16 mouse cellular contexts compared by ENCODE assay signal in the genomic region with DNA sequence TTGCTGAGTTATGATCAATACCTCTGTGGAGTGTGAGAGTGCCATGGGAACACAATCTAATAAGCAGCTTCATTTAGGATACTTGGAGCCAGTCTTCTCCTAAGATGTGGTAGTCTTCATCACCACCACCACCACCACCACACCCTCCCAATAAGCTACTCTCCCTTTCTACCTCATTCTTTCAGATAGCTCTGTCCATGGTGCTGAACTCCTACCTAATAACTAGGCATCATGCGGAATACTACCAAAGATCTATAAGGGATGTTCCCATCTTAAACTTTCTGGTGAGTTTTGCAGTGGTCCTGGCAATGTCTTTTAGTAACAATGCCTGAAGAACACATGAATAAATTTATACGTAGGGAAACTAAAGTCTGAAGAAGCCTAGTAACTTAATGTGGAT.
DNase-seq lines count a peak whose midpoint lies in the region; ATAC-seq lines count a peak whose summit lies in the region.
"Had no signal": no experiment of that assay in that cellular context is flagged by ENCODE, and none has a peak within 500 bp of the region (broad histone marks: within the 10 kb centered on the region; RNA-seq: fewer than 3 reads in every experiment).

No protein-coding gene starts in this region.

- no peaks in the 10 kb centered on the region for H3K9me3 ChIP-seq in hindbrain, embryonic 11.5 days (ENCODE audit: control insufficient read depth, low read length)
- no peaks in the 10 kb centered on the region for H3K9me3 ChIP-seq in hindbrain, embryonic 16.5 days (ENCODE audit: control insufficient read depth, low read length)
- H3K9me3 ChIP-seq in midbrain, embryonic 14.5 days (ENCODE audit: control insufficient read depth, low read length), result no peaks in the 10 kb centered on the region
- no peaks in the 10 kb centered on the region for H3K9me3 ChIP-seq in midbrain, embryonic 16.5 days (replicated peaks; ENCODE audit: control insufficient read depth, low read length, poor library complexity, severe bottlenecking)
- H3K9me3 ChIP-seq: forebrain, embryonic 10.5 days; midbrain, embryonic 12.5 days; neural tube, embryonic 12.5 days had no signal

- H3K36me3 ChIP-seq in hindbrain, embryonic 11.5 days (ENCODE audit: control insufficient read depth, insufficient read depth, low read length), result no peaks in the 10 kb centered on the region
- no peaks in the 10 kb centered on the region for H3K36me3 ChIP-seq in hindbrain, embryonic 16.5 days (ENCODE audit: control insufficient read depth, insufficient read depth, low read length)
- no peaks in the 10 kb centered on the region for H3K36me3 ChIP-seq in midbrain, embryonic 14.5 days (ENCODE audit: control insufficient read depth, insufficient read depth, low read length)
- H3K36me3 ChIP-seq in midbrain, embryonic 16.5 days (ENCODE audit: control insufficient read depth, insufficient read depth, low read length), result no peaks in the 10 kb centered on the region
- H3K36me3 ChIP-seq: forebrain, embryonic 10.5 days; midbrain, embryonic 12.5 days; neural tube, embryonic 12.5 days had no signal

- no peak overlapping the region for H3K9ac ChIP-seq in hindbrain, embryonic 11.5 days (ENCODE audit: low read depth, low read length)
- no peak overlapping the region for H3K9ac ChIP-seq in hindbrain, embryonic 16.5 days (ENCODE audit: low read depth, low read length)
- no peak overlapping the region for H3K9ac ChIP-seq in midbrain, embryonic 14.5 days (replicated peaks; ENCODE audit: low read length)
- H3K9ac ChIP-seq in midbrain, embryonic 16.5 days (ENCODE audit: low read depth, low read length), result no peak overlapping the region
- H3K9ac ChIP-seq: midbrain, embryonic 12.5 days; neural tube, embryonic 12.5 days had no signal

- 74% methylated on average over 2 of the region's 2 CpGs for WGBS in hindbrain, embryonic 11.5 days
- 73% methylated on average over 2 of the region's 2 CpGs for WGBS in hindbrain, embryonic 16.5 days
- 65% methylated on average over 2 of the region's 2 CpGs for WGBS in midbrain, embryonic 14.5 days
- WGBS in midbrain, embryonic 16.5 days, result 72% methylated on average over 2 of the region's 2 CpGs

- no peak overlapping the region for H3K27ac ChIP-seq in hindbrain, embryonic 11.5 days (ENCODE audit: low read depth, low read length)
- no peak overlapping the region for H3K27ac ChIP-seq in hindbrain, embryonic 16.5 days (ENCODE audit: low read depth, low read length)
- H3K27ac ChIP-seq in midbrain, embryonic 14.5 days (replicated peaks; ENCODE audit: low read depth, low read length), result no peak overlapping the region
- no peak overlapping the region for H3K27ac ChIP-seq in midbrain, embryonic 16.5 days (ENCODE audit: low read length)
- H3K27ac ChIP-seq: forebrain, embryonic 10.5 days; heart, adult 2 months; layer of hippocampus, adult 2 months; midbrain, embryonic 12.5 days; neural tube, embryonic 12.5 days had no signal

- peak; percentile 42 for DNase-seq in hindbrain, embryonic 11.5 days (ENCODE audit: low spot score)
- DNase-seq in midbrain, embryonic 14.5 days, result peak; percentile 19
- peak; percentile 55 for DNase-seq in embryo, embryonic 11.5 days (ENCODE audit: low read depth, low spot score)
- peak; percentile 53 for DNase-seq in retina, postnatal 1 day
- no peak for DNase-seq in cerebellum, postnatal 25 days
- no peak for DNase-seq in T-cell, adult 2 months (ENCODE audit: low spot score)
- DNase-seq: heart, adult 2 months; heart, postnatal 14 days; thymus, postnatal 14 days had no signal

- no peak for ATAC-seq in hindbrain, embryonic 11.5 days (ENCODE audit: low FRiP score)
- no peak for ATAC-seq in hindbrain, embryonic 16.5 days
- ATAC-seq in midbrain, embryonic 14.5 days (ENCODE audit: low FRiP score, low TSS enrichment), result no peak
- ATAC-seq in midbrain, embryonic 16.5 days, result no peak
- ATAC-seq: intestine, postnatal 0 days had no signal

- no peaks in the 10 kb centered on the region for H3K4me1 ChIP-seq in hindbrain, embryonic 11.5 days (replicated peaks; ENCODE audit: control insufficient read depth, insufficient read depth, low read length)
- H3K4me1 ChIP-seq in hindbrain, embryonic 16.5 days (ENCODE audit: control insufficient read depth, insufficient read depth, low read depth, low read length), result no peaks in the 10 kb centered on the region
- no peaks in the 10 kb centered on the region for H3K4me1 ChIP-seq in midbrain, embryonic 14.5 days (ENCODE audit: control insufficient read depth, insufficient read depth, low read length)
- H3K4me1 ChIP-seq in midbrain, embryonic 16.5 days (ENCODE audit: control insufficient read depth, insufficient read depth, low read length), result no peaks in the 10 kb centered on the region
- H3K4me1 ChIP-seq: forebrain, embryonic 10.5 days; midbrain, embryonic 12.5 days; neural tube, embryonic 12.5 days had no signal

- no peaks in the 10 kb centered on the region for H3K27me3 ChIP-seq in hindbrain, embryonic 11.5 days (ENCODE audit: control insufficient read depth, insufficient read depth, low read length)
- no peaks in the 10 kb centered on the region for H3K27me3 ChIP-seq in hindbrain, embryonic 16.5 days (replicated peaks; ENCODE audit: control insufficient read depth, insufficient read depth, low read length)
- H3K27me3 ChIP-seq in midbrain, embryonic 14.5 days (ENCODE audit: control insufficient read depth, insufficient read depth, low read length), result no peaks in the 10 kb centered on the region
- H3K27me3 ChIP-seq in midbrain, embryonic 16.5 days (ENCODE audit: control insufficient read depth, insufficient read depth, low read depth, low read length), result no peaks in the 10 kb centered on the region
- H3K27me3 ChIP-seq: midbrain, embryonic 12.5 days; neural tube, embryonic 12.5 days had no signal

- H3K4me2 ChIP-seq in hindbrain, embryonic 11.5 days (replicated peaks; ENCODE audit: low read depth, low read length), result no peak overlapping the region
- H3K4me2 ChIP-seq in hindbrain, embryonic 16.5 days (ENCODE audit: low read length), result no peak overlapping the region
- H3K4me2 ChIP-seq in midbrain, embryonic 14.5 days (ENCODE audit: low read length), result no peak overlapping the region
- H3K4me2 ChIP-seq in midbrain, embryonic 16.5 days (ENCODE audit: low read length), result no peak overlapping the region
- H3K4me2 ChIP-seq: midbrain, embryonic 12.5 days; neural tube, embryonic 12.5 days had no signal

- no peak overlapping the region for H3K4me3 ChIP-seq in hindbrain, embryonic 11.5 days (ENCODE audit: low read depth, low read length)
- no peak overlapping the region for H3K4me3 ChIP-seq in hindbrain, embryonic 16.5 days (ENCODE audit: low read length)
- no peak overlapping the region for H3K4me3 ChIP-seq in midbrain, embryonic 14.5 days (replicated peaks; ENCODE audit: low read depth, low read length)
- no peak overlapping the region for H3K4me3 ChIP-seq in midbrain, embryonic 16.5 days (ENCODE audit: low read depth, low read length)
- H3K4me3 ChIP-seq: forebrain, embryonic 10.5 days; heart, adult 2 months; layer of hippocampus, adult 2 months; midbrain, embryonic 12.5 days; neural tube, embryonic 12.5 days had no signal

Comparison
In these comparisons a context has a peak if more than half of its experiments do, and no peak if none do; other contexts are left out.
1. DNase-seq: peak in hindbrain, embryonic 11.5 days (single experiment), midbrain, embryonic 14.5 days (single experiment), embryo, embryonic 11.5 days (single experiment) and retina, postnatal 1 day (single experiment); none in cerebellum, postnatal 25 days (0 of 2) and T-cell, adult 2 months (single experiment).